Mouse (Mus musculus) left cerebral cortex, adult 9 months (tissue): ENCODE data around the gene Aadac.
A peak's percentile ranks its signal among the peaks of the same experiment; 100 is the strongest.

ENCODE experiments used
- DNase-seq, 2 experiments: peaks; one replicate each; pipeline ENCODE4 v3.0.0; 2022; ENCODE audit warnings: low spot score in 2 of 2

Aadac gene

GRCm38 (mm10) chr3:60025417-60025816 is at the start of gene Aadac:
Gene Aadac (plus strand): TSS chr3:60025717.
- no peak for DNase-seq

- no peak for DNase-seq
These were observed 21.9 kb upstream of the Aadac start for GRCm38 (mm10) chr3:60003622-60004021.

DNA sequence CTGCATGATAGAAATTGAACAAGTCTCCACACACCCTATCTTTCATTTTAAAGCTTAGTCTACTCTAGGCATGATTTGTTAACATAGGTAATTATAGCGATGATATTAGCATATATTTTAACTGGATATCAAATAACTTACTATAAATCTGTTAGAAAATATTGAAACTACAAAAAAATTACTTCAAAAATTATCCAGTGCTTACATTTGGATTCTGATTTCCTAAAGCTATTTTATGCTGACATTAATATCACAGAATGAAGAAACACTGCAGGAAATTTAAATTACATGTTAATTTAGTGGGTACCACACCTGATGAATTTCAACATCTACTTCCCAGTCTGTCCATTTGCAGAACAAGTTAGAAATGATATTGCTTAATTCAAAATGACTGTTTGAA is 19.1 kb upstream of the Aadac start, which contains the start of gene Aadacl2:
Gene Aadacl2 (plus strand): TSS at position 301 of the 400 bp plus-strand sequence.
- DNase-seq: no peak

DNA sequence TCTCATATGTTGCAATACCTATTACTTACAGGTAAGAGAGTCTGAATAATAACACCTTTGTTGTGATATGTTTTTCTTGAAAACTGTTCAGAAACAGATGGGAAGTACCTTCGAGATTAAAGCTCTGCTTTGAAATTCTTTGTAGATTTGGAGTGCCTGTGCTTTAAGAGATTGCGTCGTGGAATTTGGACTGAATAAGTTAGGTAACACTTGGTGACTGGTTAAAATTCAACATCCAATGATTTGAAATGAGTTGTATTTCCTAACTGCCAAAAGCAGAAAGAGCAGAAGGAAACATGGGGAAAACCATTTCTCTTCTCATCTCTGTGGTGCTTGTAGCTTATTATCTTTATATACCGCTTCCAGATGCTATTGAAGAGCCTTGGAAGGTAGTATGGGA is 6.0 kb downstream of the Aadac start:
- DNase-seq: no peak

- no peak for DNase-seq
These were observed 20.9 kb downstream of the Aadac start for GRCm38 (mm10) chr3:60046221-60046913.

DNA sequence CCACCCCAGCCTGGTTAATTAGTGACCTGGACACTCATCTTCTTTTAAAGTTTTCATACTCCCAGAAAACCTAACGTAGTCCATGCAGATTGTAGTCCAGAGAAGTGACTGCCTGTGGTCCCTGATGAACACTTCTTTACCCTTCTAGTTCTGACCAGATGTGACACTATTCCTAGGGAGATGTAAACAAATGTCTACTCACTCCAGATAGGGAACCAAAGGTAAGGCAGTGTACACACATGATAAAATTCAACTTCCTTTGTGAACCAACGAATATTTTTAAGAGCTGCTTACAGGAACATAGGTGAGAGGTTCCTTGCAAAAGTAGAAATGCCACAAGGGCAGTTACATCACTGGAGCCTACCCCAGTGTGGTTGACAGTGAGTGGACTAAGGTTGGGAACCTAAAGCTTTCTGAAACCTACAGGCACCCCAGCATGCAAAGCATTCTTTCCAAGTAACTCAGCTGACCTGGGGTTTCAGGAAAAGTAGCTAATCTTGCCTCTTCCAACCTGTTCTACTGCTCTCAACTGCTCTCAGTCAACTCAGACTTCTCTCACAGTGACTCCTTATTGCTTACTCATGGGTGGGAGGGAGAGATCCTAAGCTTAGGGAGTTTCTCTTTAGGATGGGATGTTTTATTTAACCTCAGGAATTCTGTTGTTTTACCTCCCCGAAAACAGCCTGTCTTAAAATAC is 27.9 kb downstream of the Aadac start:
- no peak for DNase-seq

GRCm38 (mm10) chr3:60053931-60054330 is 28.4 kb downstream of the Aadac start:
- DNase-seq: no peak

GRCm38 (mm10) chr3:60056451-60056850 is 30.9 kb downstream of the Aadac start:
- no peak for DNase-seq

DNA sequence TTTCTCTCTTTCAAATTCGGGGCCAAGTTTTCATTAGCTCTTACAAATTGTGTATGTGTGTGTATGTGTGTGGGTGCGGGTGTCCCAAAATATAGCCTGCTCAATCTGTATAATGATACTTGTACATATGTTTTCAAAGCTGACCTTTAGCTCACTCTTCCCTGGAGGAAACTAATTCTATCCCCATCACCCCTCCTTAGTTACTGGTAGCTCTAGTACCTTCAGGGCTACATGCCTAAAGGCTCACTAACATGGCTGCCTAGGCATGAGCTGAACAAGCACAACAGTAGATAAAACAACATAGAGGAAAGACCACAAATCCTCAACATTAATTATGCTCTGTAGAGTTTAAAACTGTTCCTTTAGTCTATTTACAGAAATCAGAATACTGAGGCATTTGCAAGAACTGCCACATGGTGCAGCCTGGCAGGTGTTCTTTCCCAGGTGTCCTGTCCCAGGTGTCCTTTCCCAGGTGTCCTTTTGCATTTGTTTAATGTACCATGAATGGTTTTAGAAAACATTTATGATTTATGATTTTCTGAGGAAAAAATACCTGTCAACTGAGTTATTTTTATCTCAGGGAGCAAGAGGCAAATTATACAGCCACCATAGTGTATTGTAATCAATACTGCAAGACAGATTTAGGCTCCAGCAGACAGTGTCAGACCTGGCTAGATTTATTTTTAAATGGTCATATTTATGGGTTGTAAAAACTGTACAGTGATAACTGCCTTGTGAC is 31.7 kb downstream of the Aadac start:
- DNase-seq: no peak

- no peak for DNase-seq
These were observed 32.2 kb downstream of the Aadac start for GRCm38 (mm10) chr3:60057809-60058082.

- no peak for DNase-seq
These were observed 53.4 kb downstream of the Aadac start for GRCm38 (mm10) chr3:60078883-60079415.

DNA sequence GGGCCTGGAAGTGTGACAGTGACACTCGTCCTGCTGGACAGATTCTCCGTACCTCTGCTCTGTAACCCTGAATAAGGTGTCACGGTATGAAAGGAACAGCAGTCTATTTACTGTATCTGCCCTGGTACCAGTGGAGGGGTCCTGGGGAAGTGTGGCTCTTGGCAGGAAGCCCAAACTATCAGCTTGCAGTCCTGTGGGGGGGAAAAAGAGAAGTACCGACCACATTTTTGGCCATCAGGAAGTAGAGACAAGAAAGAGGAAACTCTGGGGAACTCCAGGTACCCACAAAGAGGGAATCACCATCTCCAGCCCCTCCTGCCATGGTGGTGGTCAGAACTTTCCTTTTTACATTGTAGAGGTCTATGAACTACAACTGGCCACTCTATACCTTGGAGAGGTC is 55.1 kb downstream of the Aadac start:
- DNase-seq: peak in 1 of 2 experiments; percentile 22

GRCm38 (mm10) chr3:60081648-60082047 is 56.1 kb downstream of the Aadac start, which contains the start of gene Sucnr1:
Gene Sucnr1 (plus strand): TSS chr3:60081869.
- DNase-seq: no peak

DNA sequence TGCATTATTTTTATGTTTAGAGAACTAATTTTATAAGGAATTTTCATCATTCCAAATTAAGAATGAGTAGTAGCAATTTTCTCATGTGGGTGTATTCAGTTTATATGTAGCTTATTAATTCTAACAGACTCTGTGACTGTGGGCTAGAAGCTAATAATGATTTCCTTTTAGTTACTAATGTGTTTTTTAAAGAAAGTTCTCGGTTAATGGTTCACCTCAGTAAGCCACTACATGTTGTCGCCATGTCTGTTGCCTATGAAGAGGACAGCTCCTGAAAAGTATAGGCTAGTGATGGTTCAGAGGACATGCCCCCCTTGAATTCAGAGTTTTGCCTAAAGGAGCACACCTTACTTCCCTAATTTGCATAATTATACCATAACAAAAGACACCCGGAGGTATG is 57.2 kb downstream of the Aadac start:
- DNase-seq: no peak

GRCm38 (mm10) chr3:60085729-60086128 is 60.2 kb downstream of the Aadac start:
- no peak for DNase-seq
